Mouse (Mus musculus) neural tube, embryonic 15.5 days (tissue): ENCODE results near the gene 5730409E04Rik. TPM values are rescaled to one million over a fixed set of nuclear protein-coding genes. Genes with fewer than 3 reads are reported as not detected.
A peak's percentile ranks its signal among the peaks of the same experiment; 100 is the strongest.

Experiments used
- ATAC-seq: fragments of 200-750 bp; cut with Nextera tagmentation; 2 replicates; pipeline ENCODE4 v1.8.0; 2017; ENCODE audit warnings: mild to moderate bottlenecking, moderate TSS enrichment, moderate library complexity; ENCODE audit not compliant: low FRiP score
- H3K27ac ChIP-seq: fragments of 300-500 bp; sonication (generic); replicated peaks from 2 replicates; pipeline ENCODE4 v1.5.1; 2015; ENCODE audit warnings: mild to moderate bottlenecking, inconsistent platforms
- H3K27me3 ChIP-seq: fragments of 300-500 bp; sonication (generic); replicated peaks from 2 replicates; pipeline ENCODE4 v1.6.1; 2015; ENCODE audit warnings: inconsistent platforms
- H3K36me3 ChIP-seq: fragments of 300-500 bp; sonication (generic); 2 replicates; pipeline ENCODE4 v1.6.1; 2015; ENCODE audit warnings: inconsistent platforms
- H3K4me1 ChIP-seq: fragments of 300-500 bp; sonication (generic); 2 replicates; pipeline ENCODE4 v1.6.1; 2015; ENCODE audit warnings: inconsistent platforms
- H3K4me2 ChIP-seq: fragments of 300-500 bp; sonication (generic); 2 replicates; pipeline ENCODE4 v1.6.1; 2015; ENCODE audit warnings: inconsistent platforms, mild to moderate bottlenecking, moderate library complexity
- H3K4me3 ChIP-seq: fragments of 300-500 bp; sonication (generic); replicated peaks from 2 replicates; pipeline ENCODE4 v1.5.1; 2015; ENCODE audit warnings: mild to moderate bottlenecking, inconsistent platforms
- H3K9ac ChIP-seq: fragments of 300-500 bp; sonication (generic); replicated peaks from 2 replicates; pipeline ENCODE4 v1.6.1; 2015; ENCODE audit warnings: mild to moderate bottlenecking, inconsistent platforms
- H3K9me3 ChIP-seq: fragments of 300-500 bp; sonication (generic); replicated peaks from 2 replicates; pipeline ENCODE4 v1.6.1; 2016; ENCODE audit warnings: inconsistent platforms
- WGBS: fragments of 180-500 bp; shearing (Covaris S2); methylation state at CpG from one replicate; pipeline ENCODE4 v1.1.7; 2015; ENCODE audit warnings: mixed read lengths; 5-methylcytosine and 5-hydroxymethylcytosine counted together
- polyA plus RNA-seq: library from polyadenylated mRNA; unstranded; fragments of >200 nt; fragmentation: Nextera tagmentation; extraction: Ambion mirVana; gene quantifications from 2 replicates; pipeline ENCODE4 v1.2.1, GENCODE M21; 2015

The 5730409E04Rik gene
- polyA plus RNA-seq, 1 experiment from 2014 or later, result 19.1 TPM

DNA sequence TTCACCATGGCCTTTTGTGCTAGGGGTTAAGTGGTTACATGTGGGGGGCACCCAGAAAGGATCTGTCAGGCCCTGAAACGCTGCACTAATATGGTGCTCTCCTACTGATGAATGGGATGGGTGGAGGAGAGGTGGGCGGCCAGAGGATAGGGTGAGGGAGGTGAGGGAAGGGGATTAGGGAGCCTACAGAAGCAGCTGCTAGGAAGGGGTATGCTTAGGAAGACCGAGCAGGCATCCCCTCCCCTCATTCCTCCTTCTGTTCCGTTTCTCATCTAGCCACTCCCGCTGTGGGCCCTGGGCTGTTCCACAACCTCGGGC lies 7.2 kb upstream of the 5730409E04Rik start:
- ATAC-seq, result no peak

DNA sequence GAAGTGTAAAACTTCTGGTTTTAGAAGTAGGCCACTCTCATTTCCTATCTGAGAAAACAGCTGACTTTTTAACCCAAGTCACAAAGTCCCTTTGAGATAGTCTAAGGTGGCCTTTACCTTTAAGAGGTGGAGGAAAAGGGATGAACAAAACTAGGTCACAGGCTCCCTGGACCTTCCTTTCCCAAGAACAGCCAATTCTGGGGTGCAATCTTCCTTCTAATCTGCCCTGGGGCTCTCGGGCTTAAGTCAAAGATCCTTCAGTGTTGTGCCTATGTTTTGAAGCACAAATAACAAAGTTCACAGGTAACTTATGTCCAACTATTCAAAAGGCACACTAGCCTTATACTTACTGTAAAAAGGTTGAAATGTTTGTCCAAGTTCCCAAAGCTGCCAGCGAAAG lies 5.5 kb upstream of the 5730409E04Rik start:
- H3K36me3 ChIP-seq, result no peaks in the 10 kb centered on the region

More for the DNA sequence above, 7.2 kb upstream of the 5730409E04Rik start:
- WGBS, result 10% methylated on average over 6 of the region's 6 CpGs
- Histone ChIP-seq H3K4me1 (peaks cover 8% of the 10 kb centered on the region), H3K4me3 (0 out of 2 replicates have a peak overlapping the region, but pooled peaks have one; percentile 11), H3K27ac (no peak overlapping the region), H3K9ac (no peak overlapping the region), H3K4me2 (peak overlapping the region; percentile 47), H3K27me3 (no peaks in the 10 kb centered on the region; the same call in 1 of the 2 replicates), H3K36me3 (no peaks in the 10 kb centered on the region), H3K9me3 (no peaks in the 10 kb centered on the region)

DNA sequence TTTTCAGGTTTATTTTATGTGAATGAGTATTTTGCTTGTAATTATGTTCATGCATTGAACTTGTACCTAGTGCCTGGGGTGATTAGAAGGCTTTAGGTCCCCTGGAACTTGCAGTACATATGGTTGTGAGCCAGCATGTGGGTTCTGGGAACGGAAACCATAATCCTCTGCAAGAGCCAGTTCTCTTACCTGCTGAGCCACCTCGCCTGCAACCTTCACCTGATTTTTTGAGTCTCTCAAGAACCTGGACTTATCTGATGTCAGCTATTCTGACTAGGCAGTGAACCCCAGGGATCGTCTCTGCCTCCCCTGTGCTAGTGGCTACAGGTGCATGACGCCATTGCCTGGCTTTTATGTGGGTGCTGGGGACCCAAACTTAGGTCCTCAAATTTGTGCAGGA lies 3.9 kb upstream of the 5730409E04Rik start:
- peaks cover 11% of the 10 kb centered on the region for H3K4me1 ChIP-seq
- no peak overlapping the region for H3K9ac ChIP-seq
- no peak for ATAC-seq
- H3K27me3 ChIP-seq, result no peaks in the 10 kb centered on the region; the same call in 1 of the 2 replicates
- H3K27ac ChIP-seq, result no peak overlapping the region
- H3K36me3 ChIP-seq, result no peaks in the 10 kb centered on the region
- no peak overlapping the region for H3K4me2 ChIP-seq
- H3K4me3 ChIP-seq, result no peak overlapping the region
- H3K9me3 ChIP-seq, result no peaks in the 10 kb centered on the region
- WGBS, result 95% methylated on average over 4 of the region's 4 CpGs

More for the DNA sequence above, 5.5 kb upstream of the 5730409E04Rik start:
- H3K4me3 ChIP-seq, result no peak overlapping the region
- H3K9ac ChIP-seq, result no peak overlapping the region
- H3K4me2 ChIP-seq, result no peak overlapping the region
- H3K27me3 ChIP-seq, result no peaks in the 10 kb centered on the region; the same call in 1 of the 2 replicates
- no peak overlapping the region for H3K27ac ChIP-seq
- ATAC-seq, result no peak
- H3K4me1 ChIP-seq, result peaks cover 8% of the 10 kb centered on the region
- H3K9me3 ChIP-seq, result no peaks in the 10 kb centered on the region
- 89% methylated on average over 2 of the region's 2 CpGs for WGBS

DNA sequence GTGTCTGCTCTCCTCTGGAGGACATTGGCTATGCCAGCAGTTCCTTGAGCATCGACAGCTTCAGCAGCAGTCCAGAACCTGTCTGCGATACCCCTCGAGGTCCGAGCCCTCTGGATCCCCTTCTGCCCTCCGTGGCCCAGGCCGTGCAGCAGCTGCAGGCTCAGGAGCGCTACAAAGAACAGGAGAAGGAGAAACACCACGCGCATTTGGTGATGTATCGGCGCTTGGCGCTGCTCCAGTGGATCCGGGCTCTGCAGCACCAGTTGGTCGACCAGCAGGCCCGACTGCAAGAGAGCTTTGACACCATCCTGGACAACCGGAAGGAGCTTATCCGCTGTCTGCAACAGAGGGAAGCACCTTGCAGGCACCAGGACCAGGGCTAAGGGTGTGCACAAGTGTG lies 2.4 kb downstream of the 5730409E04Rik start:
- H3K27ac ChIP-seq, result no peak overlapping the region
- H3K36me3 ChIP-seq, result peaks cover 9% of the 10 kb centered on the region
- no peaks in the 10 kb centered on the region for H3K9me3 ChIP-seq
- WGBS, result 87% methylated on average over 17 of the region's 17 CpGs
- H3K9ac ChIP-seq, result no peak overlapping the region
- peaks cover 14% of the 10 kb centered on the region for H3K4me1 ChIP-seq
- no peak for ATAC-seq
- no peak overlapping the region for H3K4me3 ChIP-seq
- no peak overlapping the region for H3K4me2 ChIP-seq
- no peaks in the 10 kb centered on the region for H3K27me3 ChIP-seq

DNA sequence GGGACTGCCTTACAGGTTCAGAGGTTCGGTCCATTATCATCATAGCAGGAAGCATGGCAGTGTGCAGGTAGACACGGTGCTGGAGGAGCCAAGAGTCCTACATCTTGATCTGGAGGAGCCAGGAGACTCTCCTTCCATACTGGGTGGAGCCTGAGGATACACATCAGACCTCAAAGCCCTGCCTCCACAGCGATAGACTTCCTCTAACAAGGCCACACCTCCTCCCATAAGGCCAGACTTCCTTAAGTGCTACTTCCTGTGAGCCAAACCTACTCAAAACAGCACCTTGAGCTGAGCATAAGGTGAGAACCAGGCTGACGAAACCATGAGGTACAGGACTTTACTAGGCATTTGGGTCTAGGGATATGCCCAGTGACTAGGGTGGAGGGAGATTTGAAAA lies 6.7 kb downstream of the 5730409E04Rik start:
- Histone ChIP-seq H3K4me1 (peaks cover 22% of the 10 kb centered on the region), H3K36me3 (peaks cover 9% of the 10 kb centered on the region), H3K9ac (no peak overlapping the region), H3K27me3 (no peaks in the 10 kb centered on the region), H3K9me3 (no peaks in the 10 kb centered on the region), H3K4me2 (no peak overlapping the region), H3K4me3 (no peak overlapping the region), H3K27ac (no peak overlapping the region)
- no peak for ATAC-seq
- WGBS, result 84% methylated on average over 4 of the region's 4 CpGs

DNA sequence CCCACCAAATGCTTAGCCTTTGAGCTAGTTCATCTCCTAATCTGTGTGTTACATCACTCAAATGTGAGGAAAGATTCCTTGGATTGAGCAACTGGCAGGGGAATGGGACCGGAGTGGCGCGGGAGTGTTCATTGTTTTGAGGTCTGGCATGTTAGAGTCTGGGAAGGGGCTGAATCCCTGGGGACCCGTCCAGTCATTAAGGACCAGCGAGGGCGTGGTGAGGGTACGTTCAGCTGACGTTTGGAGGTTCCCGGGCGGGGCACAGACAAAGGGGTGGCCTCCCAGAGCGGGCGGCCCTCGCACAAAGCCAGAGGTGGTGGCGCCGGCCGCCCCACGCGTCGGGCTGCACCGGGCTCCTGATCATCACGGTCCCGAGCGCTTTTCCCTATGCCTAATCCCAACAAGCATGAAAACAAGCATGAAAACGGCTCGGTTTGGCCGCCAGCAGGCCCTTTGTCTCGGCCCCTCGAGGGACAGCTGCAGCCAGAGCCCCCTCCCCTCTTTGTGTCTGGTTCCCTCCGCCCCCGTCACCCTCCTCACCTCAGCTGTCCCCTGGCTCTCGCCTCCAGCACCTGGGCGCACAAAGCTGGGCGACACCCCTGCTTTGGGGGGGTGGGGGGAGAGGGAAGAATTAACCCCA lies 10.2 kb downstream of the 5730409E04Rik start:
- H3K4me2 ChIP-seq, result peak overlapping the region; percentile 60
- H3K4me3 ChIP-seq, result peak overlapping the region; percentile 34
- H3K9me3 ChIP-seq, result no peaks in the 10 kb centered on the region
- peaks cover 3% of the 10 kb centered on the region; the same call in 1 of the 2 replicates for H3K36me3 ChIP-seq
- no peak overlapping the region; the same call in 1 of the 2 replicates for H3K27ac ChIP-seq
- peak overlapping the region; percentile 37 for H3K9ac ChIP-seq
- 1% methylated on average over 33 of the region's 33 CpGs for whole genome bisulfite sequencing
- H3K4me1 ChIP-seq, result peaks cover 10% of the 10 kb centered on the region
- 0 out of 2 replicates have a peak, but pooled peaks cover 8% of the 10 kb centered on the region for H3K27me3 ChIP-seq
- ATAC-seq, result peak; percentile 57; the same call in 1 of the 2 replicates

DNA sequence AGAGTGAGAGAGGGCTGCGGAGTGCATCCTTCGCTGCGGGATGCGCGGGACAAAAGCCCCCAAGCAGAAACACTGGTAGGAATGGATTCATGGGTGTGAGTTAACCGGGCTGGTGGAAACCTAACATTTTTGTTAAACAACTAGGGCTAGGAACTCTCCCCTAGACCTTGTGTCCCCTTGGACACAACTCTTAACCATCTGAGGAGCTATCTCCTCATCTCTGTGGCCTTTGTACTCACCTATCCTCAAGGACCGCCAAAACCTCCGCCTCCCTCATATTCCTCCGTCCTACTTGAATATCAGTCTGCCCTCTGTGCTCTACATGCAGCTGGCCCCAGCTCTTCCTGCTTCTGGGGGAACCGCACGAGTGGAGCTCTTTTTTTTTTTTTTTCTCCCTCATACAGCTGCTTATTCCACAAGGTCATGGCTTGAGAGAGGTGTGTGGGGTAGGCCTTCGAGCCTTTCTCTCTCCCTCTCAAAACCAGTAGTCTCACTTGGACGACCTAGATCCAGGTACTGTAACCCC lies 10.8 kb downstream of the 5730409E04Rik start:
- Histone ChIP-seq H3K9ac (peak overlapping the region; percentile 37), H3K27me3 (0 out of 2 replicates have a peak, but pooled peaks cover 8% of the 10 kb centered on the region), H3K4me2 (peak overlapping the region; percentile 60), H3K36me3 (peaks cover 3% of the 10 kb centered on the region; the same call in 1 of the 2 replicates), H3K4me3 (peak overlapping the region; percentile 34), H3K4me1 (peaks cover 10% of the 10 kb centered on the region), H3K27ac (no peak overlapping the region), H3K9me3 (no peaks in the 10 kb centered on the region)
- ATAC-seq, result no peak
- WGBS, result 24% methylated on average over 13 of the region's 13 CpGs

DNA sequence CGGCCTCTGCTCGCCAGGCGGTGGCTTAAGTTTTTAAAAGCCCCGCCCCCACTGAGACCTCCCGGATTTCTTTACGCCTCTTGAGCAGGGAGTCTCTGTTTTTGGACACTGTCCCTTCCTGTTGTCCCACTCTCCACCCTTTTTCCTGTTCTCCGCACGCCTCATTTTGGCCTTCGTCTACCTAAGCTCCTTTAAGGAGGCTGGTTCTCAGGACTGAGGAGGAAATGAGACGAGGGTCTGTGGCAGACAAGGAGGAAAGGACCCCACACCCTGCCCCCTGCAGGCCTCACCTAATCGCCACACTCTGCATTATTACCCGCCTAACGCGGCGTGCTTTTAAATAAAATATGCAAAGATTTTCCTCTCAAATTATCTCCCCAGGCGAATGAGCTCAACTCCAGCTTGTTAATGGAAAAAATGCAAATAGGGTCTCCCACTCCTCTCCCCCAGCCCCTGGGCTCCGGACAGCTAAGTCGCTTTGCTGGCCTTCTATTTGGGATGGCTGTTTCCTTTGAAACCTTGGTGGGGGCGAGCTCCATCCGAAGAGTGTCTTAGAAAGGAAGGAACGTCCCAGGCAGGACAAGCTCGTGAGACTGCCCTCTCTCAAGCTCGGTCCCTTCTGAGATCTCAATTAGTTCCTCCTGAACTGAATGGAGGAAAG lies 17.5 kb downstream of the 5730409E04Rik start:
- ATAC-seq, result no peak
- Histone ChIP-seq H3K4me1 (peaks cover 12% of the 10 kb centered on the region), H3K9ac (no peak overlapping the region; the same call in 1 of the 2 replicates), H3K9me3 (no peaks in the 10 kb centered on the region), H3K4me2 (peak overlapping the region; percentile 41), H3K36me3 (no peaks in the 10 kb centered on the region), H3K4me3 (no peak overlapping the region; the same call in 1 of the 2 replicates), H3K27me3 (0 out of 2 replicates have a peak, but pooled peaks cover 4% of the 10 kb centered on the region), H3K27ac (no peak overlapping the region)
- WGBS, result 3% methylated on average over 23 of the region's 23 CpGs

DNA sequence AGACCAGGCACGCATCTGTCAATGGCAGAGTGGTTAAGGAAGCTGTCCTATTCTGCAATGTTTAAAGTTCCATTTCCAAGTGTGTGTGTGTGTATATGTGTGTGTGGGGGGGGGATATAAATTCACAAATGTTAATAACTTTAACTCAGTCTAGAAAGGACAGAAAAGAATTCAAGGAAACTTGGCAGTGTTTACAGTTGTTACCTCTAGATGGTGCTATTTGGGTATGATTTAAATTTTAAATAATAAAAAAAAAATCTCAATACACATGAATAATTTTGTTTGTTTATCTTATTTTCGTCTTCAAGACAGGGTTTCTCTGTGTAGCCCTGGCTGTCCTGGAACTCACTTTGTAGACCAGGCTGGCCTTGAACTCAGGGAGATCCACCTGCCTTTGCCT lies 22.3 kb downstream of the 5730409E04Rik start:
- Histone ChIP-seq H3K9me3 (no peaks in the 10 kb centered on the region), H3K4me1 (peaks cover 20% of the 10 kb centered on the region), H3K4me3 (no peak overlapping the region), H3K9ac (no peak overlapping the region), H3K36me3 (no peaks in the 10 kb centered on the region), H3K4me2 (no peak overlapping the region), H3K27me3 (peaks cover 8% of the 10 kb centered on the region; the same call in 1 of the 2 replicates), H3K27ac (no peak overlapping the region)
- WGBS, result 49% methylated on average over 2 of the region's 2 CpGs
- no peak for ATAC-seq

DNA sequence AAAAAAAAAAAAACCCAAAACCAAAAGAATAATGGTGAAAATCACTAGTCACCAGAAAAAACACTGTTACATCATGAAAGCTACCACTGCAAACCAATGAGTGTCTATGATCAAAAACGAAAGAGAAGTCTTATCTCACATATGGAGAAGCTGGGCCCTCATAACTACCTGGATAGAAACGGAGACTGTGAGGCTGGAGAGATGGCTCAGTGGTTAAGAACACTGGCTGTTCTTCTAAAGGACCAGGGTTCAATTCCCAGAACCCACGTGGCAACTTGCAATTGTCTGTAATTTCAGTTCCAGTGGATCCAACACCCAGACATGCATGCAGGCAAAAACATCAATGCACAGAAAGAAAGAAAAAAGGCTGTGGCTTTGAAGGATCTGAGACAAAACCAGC lies 23.1 kb downstream of the 5730409E04Rik start:
- peaks cover 13% of the 10 kb centered on the region for H3K4me1 ChIP-seq
- no peak for ATAC-seq
- H3K36me3 ChIP-seq, result no peaks in the 10 kb centered on the region
- no peak overlapping the region for H3K4me3 ChIP-seq
- no peak overlapping the region for H3K4me2 ChIP-seq
- 75% methylated on average over 3 of the region's 3 CpGs for WGBS
- no peaks in the 10 kb centered on the region for H3K9me3 ChIP-seq
- peaks cover 8% of the 10 kb centered on the region; the same call in 1 of the 2 replicates for H3K27me3 ChIP-seq
- H3K9ac ChIP-seq, result no peak overlapping the region
- H3K27ac ChIP-seq, result no peak overlapping the region

DNA sequence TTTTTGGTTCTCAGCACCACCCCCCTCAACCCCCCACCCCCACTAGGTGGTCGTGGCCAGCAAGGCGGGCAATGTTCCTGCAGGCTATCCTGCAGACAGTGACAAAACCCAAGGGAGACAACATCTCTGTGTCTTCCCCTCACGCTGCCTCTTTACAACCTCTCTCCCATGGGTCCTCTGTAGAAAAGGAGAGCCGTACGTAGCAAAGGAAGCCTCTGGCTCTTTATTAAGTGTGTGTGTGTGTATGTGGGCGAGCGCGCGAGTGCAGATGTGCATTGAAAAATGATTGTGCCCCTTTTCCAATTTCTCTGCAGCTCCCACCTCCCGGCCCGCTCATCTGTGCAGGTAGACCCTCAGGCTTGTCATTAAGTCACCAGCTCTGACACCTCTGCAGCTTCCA lies 26.7 kb downstream of the 5730409E04Rik start:
- peaks cover 11% of the 10 kb centered on the region for H3K4me1 ChIP-seq
- no peak overlapping the region for H3K9ac ChIP-seq
- H3K4me2 ChIP-seq, result peak overlapping the region; percentile 49
- H3K36me3 ChIP-seq, result no peaks in the 10 kb centered on the region
- peak overlapping the region; percentile 21; the same call in 1 of the 2 replicates for H3K4me3 ChIP-seq
- H3K27me3 ChIP-seq, result peaks cover 8% of the 10 kb centered on the region; the same call in 1 of the 2 replicates
- WGBS, result 17% methylated on average over 11 of the region's 11 CpGs
- H3K9me3 ChIP-seq, result no peaks in the 10 kb centered on the region
- no peak overlapping the region for H3K27ac ChIP-seq
- no peak for ATAC-seq
